Mouse (Mus musculus): ENCODE results near the gene A430089I19Rik. TPM values are rescaled to one million over a fixed set of nuclear protein-coding genes. Genes with fewer than 3 reads are reported as not detected.
"Not testable (repeated sequence)": the region's sequence is repeated elsewhere in the genome, so short reads cannot be mapped to it uniquely, and the experiment has no call there.

Gene A430089I19Rik
- polyA plus RNA-seq (2015; fragmentation: Nextera tagmentation; extraction: Ambion mirVana): not detected in 2 replicates

GRCm38 (mm10) chr5:94306696-94307095, at the start of gene A430089I19Rik:
TSS of gene A430089I19Rik (minus strand) at chr5:94306796.
- H3K9ac ChIP-seq (ENCODE audit: low read depth, low read length); H3K27me3 ChIP-seq (replicated peaks; ENCODE audit: control insufficient read depth, insufficient read depth, low read length); H3K9me3 ChIP-seq (ENCODE audit: control insufficient read depth, low read length); H3K4me3 ChIP-seq (ENCODE audit: low read length); H3K36me3 ChIP-seq (ENCODE audit: control insufficient read depth, insufficient read depth, low read length); H3K4me2 ChIP-seq (ENCODE audit: low read length); ATAC-seq; H3K27ac ChIP-seq (ENCODE audit: low read depth, low read length); H3K4me1 ChIP-seq (ENCODE audit: control insufficient read depth, insufficient read depth, low read depth, low read length): not testable (repeated sequence)
- 100% methylated on average over 1 of the region's 1 CpGs for WGBS

GRCm38 (mm10) chr5:94339449-94339848, 32.9 kb upstream of the A430089I19Rik start, which contains the start of gene AA792892:
TSS of gene AA792892 (plus strand) at chr5:94339749.
- H3K4me2 ChIP-seq (ENCODE audit: low read length); H3K36me3 ChIP-seq (ENCODE audit: control insufficient read depth, insufficient read depth, low read length); H3K9ac ChIP-seq (ENCODE audit: low read depth, low read length); H3K27ac ChIP-seq (ENCODE audit: low read depth, low read length); H3K27me3 ChIP-seq (replicated peaks; ENCODE audit: control insufficient read depth, insufficient read depth, low read length); ATAC-seq; H3K9me3 ChIP-seq (ENCODE audit: control insufficient read depth, low read length); H3K4me3 ChIP-seq (ENCODE audit: low read length); H3K4me1 ChIP-seq (ENCODE audit: control insufficient read depth, insufficient read depth, low read depth, low read length): not testable (repeated sequence)
- no CpG with 5 or more reads among the region's 2 CpGs for WGBS

GRCm38 (mm10) chr5:94314135-94314534, 7.5 kb upstream of the A430089I19Rik start, which contains the start of gene Gm6502:
TSS of gene Gm6502 (plus strand) at chr5:94314435.
- H3K36me3 ChIP-seq (ENCODE audit: control insufficient read depth, insufficient read depth, low read length); H3K4me1 ChIP-seq (ENCODE audit: control insufficient read depth, insufficient read depth, low read depth, low read length); H3K27me3 ChIP-seq (replicated peaks; ENCODE audit: control insufficient read depth, insufficient read depth, low read length); H3K27ac ChIP-seq (ENCODE audit: low read depth, low read length); H3K9me3 ChIP-seq (ENCODE audit: control insufficient read depth, low read length); H3K4me2 ChIP-seq (ENCODE audit: low read length); ATAC-seq; H3K4me3 ChIP-seq (ENCODE audit: low read length); H3K9ac ChIP-seq (ENCODE audit: low read depth, low read length): not testable (repeated sequence)
- WGBS: no CpG with 5 or more reads among the region's 2 CpGs

Other genes starting within 250 kb of the A430089I19Rik start
- not detected in 2 replicates for gene BC061212, start 236.3 kb downstream of the A430089I19Rik start, polyA plus RNA-seq (2015; fragmentation: Nextera tagmentation; extraction: Ambion mirVana)
- gene Gm6351, start 230.4 kb downstream of the A430089I19Rik start, polyA plus RNA-seq (2015; fragmentation: Nextera tagmentation; extraction: Ambion mirVana): not detected in 2 replicates
- not detected in 2 replicates for gene Gm3106, start 88.8 kb downstream of the A430089I19Rik start, polyA plus RNA-seq (2015; fragmentation: Nextera tagmentation; extraction: Ambion mirVana)
- gene Gm6502, start 7.6 kb upstream of the A430089I19Rik start, polyA plus RNA-seq (2015; fragmentation: Nextera tagmentation; extraction: Ambion mirVana): not detected in 2 replicates
- gene AA792892, start 33.0 kb upstream of the A430089I19Rik start, polyA plus RNA-seq (2015; fragmentation: Nextera tagmentation; extraction: Ambion mirVana): not detected in 2 replicates
- not detected in 2 replicates for gene Gm7682, start 139.0 kb upstream of the A430089I19Rik start, polyA plus RNA-seq (2015; fragmentation: Nextera tagmentation; extraction: Ambion mirVana)
- not detected in 2 replicates for gene Gm3139, start 219.5 kb upstream of the A430089I19Rik start, polyA plus RNA-seq (2015; fragmentation: Nextera tagmentation; extraction: Ambion mirVana)